Mouse (Mus musculus) megakaryocyte, embryonic 14.5 days (primary cell): ENCODE measurements around the gene Kcnj10.

ENCODE experiments used
- FLI1 ChIP-seq: IDR thresholded peaks from 2 replicates; pipeline ENCODE4 v1.6.1; 2012; ENCODE audit warnings: low read length, inconsistent platforms, mixed read lengths
- GATA1 ChIP-seq: IDR thresholded peaks from 3 replicates; pipeline ENCODE4 v1.6.1; 2012; ENCODE audit warnings: mixed read lengths, low read length, inconsistent platforms, borderline replicate concordance

DNA sequence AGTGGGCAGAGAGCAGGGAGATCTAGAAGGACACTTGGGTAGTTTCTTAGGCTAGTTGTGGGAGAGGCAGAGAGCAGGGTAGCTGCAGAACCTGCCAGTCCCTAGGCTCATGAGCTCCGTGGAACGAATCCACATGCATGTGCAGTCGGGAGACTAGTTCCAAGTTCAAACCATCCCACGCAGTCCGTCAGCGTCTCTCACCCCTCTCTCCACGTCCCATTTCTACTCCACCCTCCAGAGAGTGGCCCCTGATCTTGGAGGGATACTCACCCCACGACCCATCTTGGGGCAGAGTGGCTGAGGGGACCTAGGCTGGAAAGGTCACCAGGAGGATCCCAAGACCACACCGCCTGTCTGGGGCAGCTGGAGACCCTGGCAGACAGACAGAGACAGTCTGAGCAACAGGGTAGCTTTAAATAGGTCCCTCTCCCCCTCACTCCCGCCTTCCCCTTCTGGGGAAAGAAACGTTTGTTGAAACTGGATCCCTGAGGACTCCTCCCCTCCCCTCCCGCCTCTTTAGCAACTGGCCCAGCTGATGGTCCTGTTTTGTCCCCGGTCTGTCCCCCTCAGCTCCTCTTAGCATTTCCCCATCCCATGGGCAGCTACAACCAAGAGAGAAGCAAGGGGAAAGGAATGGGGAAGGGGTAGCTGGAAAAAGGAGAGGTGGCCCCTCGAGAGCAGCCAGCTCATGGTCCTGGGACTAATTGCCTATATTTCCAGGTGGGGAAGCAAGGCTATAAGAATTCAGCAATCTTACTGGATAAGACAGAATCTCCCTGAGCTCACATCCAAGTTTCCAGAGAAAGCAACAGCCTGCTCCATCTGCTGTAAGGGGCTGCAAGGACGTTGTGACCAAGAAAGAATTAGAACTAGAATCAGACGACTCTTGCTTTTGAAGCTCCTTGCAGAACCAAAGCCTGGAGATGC is 43.1 kb upstream of the Kcnj10 start, which contains the start of gene Atp1a2:
- no peak for TF ChIP-seq GATA1
- no peak for TF ChIP-seq FLI1
